Mouse (Mus musculus): Measurements from ENCODE around the gene Nfatc3. TPM values are rescaled to one million over a fixed set of nuclear protein-coding genes. Genes with fewer than 3 reads are reported as not detected.

Gene Nfatc3
- 10.7 TPM for polyA plus RNA-seq (2014; fragmentation: Illumina TruSeq; extraction: RNeasy Lipid Tissue Mini Kit (QIAGEN cat#74804); ENCODE audit: insufficient read depth, low read depth, low replicate concordance)

GRCm38 (mm10) chr8:106058731-106059612 is at the start of gene Nfatc3:
Gene Nfatc3, plus strand, starts transcription at chr8:106058840.

GRCm38 (mm10) chr8:106011643-106011986 is 47.0 kb upstream of the Nfatc3 start, which contains the start of gene Ddx28:
Gene Ddx28, minus strand, starts transcription at chr8:106011882.

DNA sequence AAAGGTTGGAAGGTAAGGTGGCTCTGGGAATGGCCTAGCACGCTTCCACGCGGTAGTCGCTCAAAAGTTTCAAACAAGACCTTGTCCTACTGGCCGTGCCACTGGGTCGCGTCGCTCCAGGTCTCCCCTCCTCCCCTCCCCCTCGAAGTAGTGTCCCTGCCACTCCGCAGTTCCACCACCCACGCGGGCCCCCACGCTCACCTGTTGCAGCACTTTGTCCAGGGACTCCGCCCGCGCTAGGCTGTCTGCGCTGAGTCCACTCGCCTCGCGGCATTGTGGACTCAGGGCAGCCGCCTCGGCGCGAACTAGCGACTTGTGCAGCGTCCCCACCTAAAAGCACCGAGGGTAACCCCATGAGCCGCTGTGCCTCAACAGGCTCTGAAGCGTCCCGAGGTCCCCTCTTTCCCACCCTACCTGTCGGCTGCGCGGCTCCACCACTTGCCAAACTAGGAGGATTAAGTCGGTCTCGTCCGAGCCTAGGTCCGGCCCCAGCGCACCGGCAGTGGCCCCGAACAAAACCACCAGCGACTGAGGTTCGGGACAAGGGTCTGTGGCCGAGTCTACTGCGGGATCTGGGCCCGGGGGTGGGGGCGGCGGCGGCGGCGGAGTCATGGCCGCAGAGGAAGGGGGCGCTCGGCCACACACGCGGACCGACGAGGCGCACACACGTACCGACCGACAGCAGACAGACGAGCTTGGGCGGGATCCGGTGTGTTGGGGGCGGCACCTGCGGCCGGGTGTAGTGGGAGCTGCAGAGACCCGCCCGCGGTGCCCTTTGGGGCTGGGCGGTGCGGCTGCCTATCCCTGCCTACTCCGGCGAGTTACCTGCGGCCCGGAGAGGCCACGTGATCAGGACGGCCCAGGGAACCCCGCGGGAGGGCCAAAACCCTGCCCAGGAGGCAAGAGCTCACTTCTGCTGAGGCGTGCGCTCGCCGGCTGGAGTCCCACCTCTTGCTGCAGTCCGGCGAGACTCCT is 77.8 kb downstream of the Nfatc3 start, which contains the start of gene Esrp2:
Esrp2 (minus strand) TSS at position 819 of the 975 bp plus-strand sequence.

DNA sequence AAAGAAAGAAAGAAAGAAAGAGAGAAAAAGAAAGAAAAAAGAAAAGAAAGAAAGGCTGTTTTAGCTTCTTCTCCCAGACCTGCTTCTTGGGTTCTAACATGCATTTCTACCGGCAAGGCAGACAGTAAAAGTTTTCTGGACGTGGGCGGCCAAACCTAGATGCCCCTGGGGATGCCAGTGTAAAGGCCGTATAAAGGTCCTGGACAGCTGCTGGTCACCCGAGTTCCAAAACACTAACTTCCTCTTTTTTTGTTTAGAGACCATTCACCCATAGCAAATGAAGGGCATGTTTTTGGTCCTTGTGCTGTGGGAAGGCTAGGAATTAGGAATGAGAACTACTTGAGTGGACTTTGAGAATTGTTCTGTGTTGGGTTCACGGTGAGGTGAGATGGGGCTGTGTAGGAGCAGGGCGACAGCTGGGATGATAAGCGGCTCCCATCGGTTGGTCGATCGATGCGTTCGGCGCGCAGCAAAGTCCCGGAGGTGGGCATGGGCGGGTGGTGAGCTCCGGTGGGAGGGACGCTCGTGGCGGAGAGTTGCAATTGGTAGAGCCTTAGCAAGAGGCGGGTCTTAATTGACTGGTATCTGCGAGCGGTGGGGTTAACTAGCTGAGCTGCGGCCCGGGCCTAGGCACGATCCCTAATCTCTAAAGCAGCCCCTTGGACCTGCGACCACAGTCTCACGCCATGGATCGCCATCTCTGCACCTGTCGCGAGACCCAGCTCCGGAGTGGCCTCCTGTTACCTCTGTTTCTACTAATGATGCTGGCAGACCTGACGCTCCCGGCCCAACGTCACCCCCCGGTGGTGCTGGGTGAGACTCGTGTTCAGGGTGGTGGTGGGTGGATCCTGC is 91.4 kb downstream of the Nfatc3 start, which contains the start of gene Pla2g15:
Pla2g15 (plus strand) TSS at position 599 of the 852 bp plus-strand sequence.

DNA sequence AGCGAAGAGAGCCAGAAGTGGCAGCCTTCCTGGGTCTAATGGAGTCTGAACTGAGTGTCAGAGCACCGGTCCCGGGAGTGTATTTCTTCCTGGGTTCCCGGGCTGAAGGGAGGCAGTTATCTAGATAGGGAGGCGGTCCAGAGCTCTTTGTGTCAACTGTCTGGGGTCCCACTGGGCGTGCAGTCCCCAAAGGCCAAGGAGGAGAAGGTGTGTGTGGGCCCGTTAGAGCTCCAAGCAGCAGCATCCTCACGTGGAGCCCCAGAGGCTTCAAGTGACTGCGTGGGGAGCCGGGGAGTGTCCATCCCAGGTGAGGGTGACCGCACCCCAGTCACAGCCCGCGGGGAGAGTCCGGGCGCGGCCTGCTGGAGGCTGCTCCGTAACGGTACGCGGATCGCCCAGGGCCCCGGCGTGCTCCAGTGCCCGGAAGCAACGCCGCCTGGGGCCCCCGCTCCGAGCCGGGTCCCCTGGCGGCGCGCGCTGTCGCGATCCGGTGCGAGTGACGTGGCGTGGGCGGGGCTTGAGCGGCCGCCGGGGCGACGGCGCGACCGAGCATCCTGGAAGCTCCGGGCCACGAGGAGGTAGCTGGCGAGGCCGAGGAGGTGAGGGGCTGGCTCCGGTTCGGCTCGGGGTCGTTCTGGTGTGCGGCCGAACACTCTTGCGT is 109.8 kb downstream of the Nfatc3 start, which contains the start of gene Slc7a6:
Slc7a6 (plus strand) TSS at position 502 of the 661 bp plus-strand sequence.

Other genes with a start within 250 kb of the Nfatc3 start
- gene Ranbp10, start 231.5 kb upstream of the Nfatc3 start, polyA plus RNA-seq (2014; fragmentation: Illumina TruSeq; extraction: RNeasy Lipid Tissue Mini Kit (QIAGEN cat#74804); ENCODE audit: insufficient read depth, low read depth, low replicate concordance), result 7.8 TPM
- gene Tsnaxip1, start 231.1 kb upstream of the Nfatc3 start, polyA plus RNA-seq (2014; fragmentation: Illumina TruSeq; extraction: RNeasy Lipid Tissue Mini Kit (QIAGEN cat#74804); ENCODE audit: insufficient read depth, low read depth, low replicate concordance), result 3.0 TPM
- gene Cenpt, start 205.6 kb upstream of the Nfatc3 start, polyA plus RNA-seq (2014; fragmentation: Illumina TruSeq; extraction: RNeasy Lipid Tissue Mini Kit (QIAGEN cat#74804); ENCODE audit: insufficient read depth, low read depth, low replicate concordance), result 8.7 TPM
- 29.0 TPM for gene Thap11, start 203.7 kb upstream of the Nfatc3 start, polyA plus RNA-seq (2014; fragmentation: Illumina TruSeq; extraction: RNeasy Lipid Tissue Mini Kit (QIAGEN cat#74804); ENCODE audit: insufficient read depth, low read depth, low replicate concordance)
- 73.5 TPM for gene Nutf2, start 198.3 kb upstream of the Nfatc3 start, polyA plus RNA-seq (2014; fragmentation: Illumina TruSeq; extraction: RNeasy Lipid Tissue Mini Kit (QIAGEN cat#74804); ENCODE audit: insufficient read depth, low read depth, low replicate concordance)
- 11.8 TPM for gene Edc4, start 178.0 kb upstream of the Nfatc3 start, polyA plus RNA-seq (2014; fragmentation: Illumina TruSeq; extraction: RNeasy Lipid Tissue Mini Kit (QIAGEN cat#74804); ENCODE audit: insufficient read depth, low read depth, low replicate concordance)
- gene Nrn1l, start 165.3 kb upstream of the Nfatc3 start, polyA plus RNA-seq (2014; fragmentation: Illumina TruSeq; extraction: RNeasy Lipid Tissue Mini Kit (QIAGEN cat#74804); ENCODE audit: insufficient read depth, low read depth, low replicate concordance), result 0.93 TPM
- 11.8 TPM for gene Pskh1, start 158.4 kb upstream of the Nfatc3 start, polyA plus RNA-seq (2014; fragmentation: Illumina TruSeq; extraction: RNeasy Lipid Tissue Mini Kit (QIAGEN cat#74804); ENCODE audit: insufficient read depth, low read depth, low replicate concordance)
- 0.77 TPM for gene Ctrl, start 125.0 kb upstream of the Nfatc3 start, polyA plus RNA-seq (2014; fragmentation: Illumina TruSeq; extraction: RNeasy Lipid Tissue Mini Kit (QIAGEN cat#74804); ENCODE audit: insufficient read depth, low read depth, low replicate concordance)
- 150 TPM for gene Psmb10, start 120.4 kb upstream of the Nfatc3 start, polyA plus RNA-seq (2014; fragmentation: Illumina TruSeq; extraction: RNeasy Lipid Tissue Mini Kit (QIAGEN cat#74804); ENCODE audit: insufficient read depth, low read depth, low replicate concordance)
- 1.00 TPM for gene Lcat, start 115.5 kb upstream of the Nfatc3 start, polyA plus RNA-seq (2014; fragmentation: Illumina TruSeq; extraction: RNeasy Lipid Tissue Mini Kit (QIAGEN cat#74804); ENCODE audit: insufficient read depth, low read depth, low replicate concordance)
- 21.9 TPM for gene Slc12a4, start 92.7 kb upstream of the Nfatc3 start, polyA plus RNA-seq (2014; fragmentation: Illumina TruSeq; extraction: RNeasy Lipid Tissue Mini Kit (QIAGEN cat#74804); ENCODE audit: insufficient read depth, low read depth, low replicate concordance)
- not detected for gene Dpep3, start 79.4 kb upstream of the Nfatc3 start, polyA plus RNA-seq (2014; fragmentation: Illumina TruSeq; extraction: RNeasy Lipid Tissue Mini Kit (QIAGEN cat#74804); ENCODE audit: insufficient read depth, low read depth, low replicate concordance)
- gene Dus2, start 67.5 kb upstream of the Nfatc3 start, polyA plus RNA-seq (2014; fragmentation: Illumina TruSeq; extraction: RNeasy Lipid Tissue Mini Kit (QIAGEN cat#74804); ENCODE audit: insufficient read depth, low read depth, low replicate concordance), result 7.0 TPM
- gene Dpep2nb, start 52.9 kb upstream of the Nfatc3 start, polyA plus RNA-seq (2014; fragmentation: Illumina TruSeq; extraction: RNeasy Lipid Tissue Mini Kit (QIAGEN cat#74804); ENCODE audit: insufficient read depth, low read depth, low replicate concordance), result not detected
- gene Ddx28, start 47.0 kb upstream of the Nfatc3 start, polyA plus RNA-seq (2014; fragmentation: Illumina TruSeq; extraction: RNeasy Lipid Tissue Mini Kit (QIAGEN cat#74804); ENCODE audit: insufficient read depth, low read depth, low replicate concordance), result 4.4 TPM
- 11.1 TPM for gene Esrp2, start 78.1 kb downstream of the Nfatc3 start, polyA plus RNA-seq (2014; fragmentation: Illumina TruSeq; extraction: RNeasy Lipid Tissue Mini Kit (QIAGEN cat#74804); ENCODE audit: insufficient read depth, low read depth, low replicate concordance)
- 26.8 TPM for gene Pla2g15, start 91.6 kb downstream of the Nfatc3 start, polyA plus RNA-seq (2014; fragmentation: Illumina TruSeq; extraction: RNeasy Lipid Tissue Mini Kit (QIAGEN cat#74804); ENCODE audit: insufficient read depth, low read depth, low replicate concordance)
- 6.6 TPM for gene Slc7a6, start 110.0 kb downstream of the Nfatc3 start, polyA plus RNA-seq (2014; fragmentation: Illumina TruSeq; extraction: RNeasy Lipid Tissue Mini Kit (QIAGEN cat#74804); ENCODE audit: insufficient read depth, low read depth, low replicate concordance)
- 24.3 TPM for gene Slc7a6os, start 152.1 kb downstream of the Nfatc3 start, polyA plus RNA-seq (2014; fragmentation: Illumina TruSeq; extraction: RNeasy Lipid Tissue Mini Kit (QIAGEN cat#74804); ENCODE audit: insufficient read depth, low read depth, low replicate concordance)
- 9.5 TPM for gene Prmt7, start 152.1 kb downstream of the Nfatc3 start, polyA plus RNA-seq (2014; fragmentation: Illumina TruSeq; extraction: RNeasy Lipid Tissue Mini Kit (QIAGEN cat#74804); ENCODE audit: insufficient read depth, low read depth, low replicate concordance)

Measured in lung, adult 10 weeks (tissue).